Mouse (Mus musculus): Measurements from ENCODE around the gene Gin1. TPM values are rescaled to one million over a fixed set of nuclear protein-coding genes. Genes with fewer than 3 reads are reported as not detected.
A peak's percentile ranks its signal among the peaks of the same experiment; 100 is the strongest.

The Gin1 gene
- polyA plus RNA-seq, 1 experiment from 2014 or later = 17.0 TPM

- no peak for ATAC-seq (ENCODE audit: insufficient number of reproducible peaks, insufficient read depth, low FRiP score, low read depth)
- no peaks in the 10 kb centered on the region for H3K9me3 ChIP-seq (ENCODE audit: control insufficient read depth, low read length)
- 0 out of 2 replicates have a peak overlapping the region, but pooled peaks have one; percentile 22 for H3K4me2 ChIP-seq (ENCODE audit: low read length)
- no peaks in the 10 kb centered on the region for H3K27me3 ChIP-seq (ENCODE audit: control insufficient read depth, insufficient read depth, low read length)
- peaks cover 88% of the 10 kb centered on the region for H3K36me3 ChIP-seq (ENCODE audit: control insufficient read depth, insufficient read depth, low read length)
- H3K27ac ChIP-seq (replicated peaks in 1 of 2; ENCODE audit: control insufficient read depth in 1 of 2, insufficient read depth in 1 of 2, low read depth in 2 of 2, low read length in 2 of 2) = peak overlapping the region; percentile 24 to 75
- WGBS = 78% methylated on average over 5 of the region's 5 CpGs
- H3K4me3 ChIP-seq (ENCODE audit: control insufficient read depth in 1 of 2, insufficient read depth in 1 of 2, low read depth in 1 of 2, low read length in 2 of 2) = no peak overlapping the region
- peaks cover 2 to 14% of the 10 kb centered on the region in 2 experiments; a peak in 3 of 4 replicates for H3K4me1 ChIP-seq (ENCODE audit: control insufficient read depth in 2 of 2, insufficient read depth in 2 of 2, low read length in 2 of 2)
- no peak overlapping the region for H3K9ac ChIP-seq (ENCODE audit: low read length)
Observed at GRCm38 (mm10) chr1:97834354-97834822, 64.4 kb downstream of the Gin1 start.

Other genes starting within 250 kb of the Gin1 start
- 7.8 and 10.1 TPM in 2 replicates for gene D1Ertd622e, start 108.1 kb upstream of the Gin1 start, polyA plus RNA-seq (2014; fragmentation: Nextera tagmentation; extraction: Ambion mirVana)
- 61.7 and 72.4 TPM in 2 replicates for gene Ppip5k2, start 239 bp downstream of the Gin1 start, polyA plus RNA-seq (2014; fragmentation: Nextera tagmentation; extraction: Ambion mirVana)

All from heart, embryonic 14.5 days (tissue).